Mouse (Mus musculus) left cerebral cortex, postnatal 10 days (tissue): ENCODE results near the gene Aven. TPM values are rescaled to one million over a fixed set of nuclear protein-coding genes. Genes with fewer than 3 reads are reported as not detected.

Source experiments
- DNase-seq, 2 experiments: peaks; one replicate each; pipeline ENCODE4 v3.0.0; 2021 to 2022; ENCODE audit warnings: low spot score in 2 of 2, mixed read lengths in 1 of 2; ENCODE audit errors: extremely low spot score in 1 of 2
- intact Hi-C: fragments of 180-260 bp; cut with DNase I; formaldehyde crosslinking; loops from one replicate; pipeline ENCODE4 v1.15.1; 2025
- total RNA-seq, 2 experiments: library from RNA; stranded (reverse); gene quantifications; 2 replicates each; pipeline ENCODE4 v1.2.3; 2021

The Aven gene
- total RNA-seq, 2 experiments from 2014 or later = 9.6 to 11.4 TPM

- intact Hi-C loops = no loop called here
- no peak for DNase-seq
These were observed 104.3 kb downstream of the Aven start for GRCm38 (mm10) chr2:112597064-112597463.

DNA sequence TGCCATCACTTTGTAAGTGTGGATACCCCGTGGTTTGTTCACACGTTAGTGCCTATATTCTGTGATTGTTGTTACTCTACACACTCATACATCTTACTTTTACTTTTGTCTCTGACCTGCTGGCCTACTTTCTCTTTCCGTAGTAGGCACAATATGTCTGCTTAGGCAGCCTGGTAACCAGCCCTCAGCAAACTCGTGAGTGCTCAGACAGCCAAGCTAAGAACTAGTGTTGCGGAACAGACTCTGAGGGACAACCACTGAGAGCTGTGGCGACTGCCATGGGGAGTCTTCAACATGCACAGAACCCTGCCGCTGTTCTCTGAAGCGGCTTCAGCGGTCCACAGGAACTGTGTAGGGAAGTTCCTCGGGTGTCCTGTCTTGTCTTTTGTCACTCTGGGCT lies 107.5 kb downstream of the Aven start:
- DNase-seq = no peak
- intact Hi-C loops = no loop called here

- no peak for DNase-seq
- intact Hi-C loops = no loop called here
These were observed 109.7 kb downstream of the Aven start for GRCm38 (mm10) chr2:112602487-112602886.

- intact Hi-C loops = no loop called here
- no peak for DNase-seq
These were observed 113.8 kb downstream of the Aven start for GRCm38 (mm10) chr2:112606536-112606935.

- no peak for DNase-seq
- intact Hi-C loops = no loop called here
These were observed 119.9 kb downstream of the Aven start for GRCm38 (mm10) chr2:112612628-112613027.

DNA sequence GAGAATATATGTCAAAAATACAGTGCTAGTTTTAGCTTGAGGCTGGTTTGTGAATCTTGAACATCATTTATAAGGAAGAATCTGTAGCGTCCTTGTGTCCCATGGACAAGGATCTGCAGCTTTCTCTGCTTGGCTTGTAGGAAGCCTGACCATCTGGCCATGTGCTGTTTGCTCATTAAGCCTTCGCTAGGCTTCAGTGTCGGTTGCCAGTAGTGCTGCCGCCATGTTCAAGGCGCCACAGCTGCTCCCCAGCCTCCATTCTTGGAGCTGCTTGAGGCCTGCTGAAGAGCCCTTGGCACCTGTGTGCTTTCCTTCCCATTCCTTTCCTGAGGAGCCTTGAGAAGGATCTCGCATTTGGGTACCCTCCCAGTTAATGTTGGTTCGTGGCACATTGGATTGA lies 121.6 kb downstream of the Aven start:
- intact Hi-C loops = no loop called here
- DNase-seq = no peak

DNA sequence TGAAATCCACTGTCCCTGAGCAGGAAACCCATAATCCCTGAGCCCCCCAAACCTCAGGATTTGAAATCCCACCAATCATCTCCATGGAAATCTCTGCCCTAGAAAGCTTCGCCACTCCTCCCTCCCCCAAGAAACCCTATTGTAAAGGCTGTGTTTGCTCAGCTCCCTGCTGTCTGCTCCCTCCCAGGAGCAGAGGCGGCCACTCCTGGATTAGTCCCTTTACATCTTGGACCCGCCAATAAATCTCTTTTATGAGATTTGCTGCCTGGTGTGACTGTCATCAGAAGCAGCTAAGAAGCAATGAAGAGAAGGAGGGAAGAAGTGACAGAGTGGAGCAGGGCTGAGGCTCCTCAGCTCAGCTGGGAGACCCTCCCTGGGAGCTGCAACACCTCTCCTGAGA lies 124.4 kb downstream of the Aven start:
- no peak for DNase-seq
- intact Hi-C loops = no loop called here

DNA sequence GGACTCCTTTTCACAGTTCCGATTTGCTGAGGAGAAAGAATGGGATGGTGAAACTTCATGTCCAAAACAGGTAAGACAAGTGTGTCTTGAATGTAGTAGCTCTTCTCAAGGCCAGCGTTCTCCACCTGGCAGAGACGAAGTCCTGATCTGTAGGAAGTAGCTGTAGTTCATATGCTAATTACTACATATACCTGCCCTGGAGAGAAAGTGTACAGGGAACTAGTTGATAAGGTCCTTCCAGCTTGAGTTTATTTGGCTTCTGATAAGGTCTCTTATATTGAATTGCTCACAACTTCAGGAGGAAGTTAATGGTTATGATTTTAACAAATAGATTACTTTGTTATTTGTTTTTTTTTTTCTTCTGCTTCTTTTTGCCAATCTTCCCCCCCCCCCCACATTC lies 132.4 kb downstream of the Aven start:
- intact Hi-C loops = no loop called here

GRCm38 (mm10) chr2:112630669-112631068 lies 137.9 kb downstream of the Aven start:
- intact Hi-C loops = no loop called here
- DNase-seq = no peak

More for the DNA sequence above, 132.4 kb downstream of the Aven start:
- no peak for DNase-seq

GRCm38 (mm10) chr2:112632536-112632935 lies 139.8 kb downstream of the Aven start:
- no peak for DNase-seq

DNA sequence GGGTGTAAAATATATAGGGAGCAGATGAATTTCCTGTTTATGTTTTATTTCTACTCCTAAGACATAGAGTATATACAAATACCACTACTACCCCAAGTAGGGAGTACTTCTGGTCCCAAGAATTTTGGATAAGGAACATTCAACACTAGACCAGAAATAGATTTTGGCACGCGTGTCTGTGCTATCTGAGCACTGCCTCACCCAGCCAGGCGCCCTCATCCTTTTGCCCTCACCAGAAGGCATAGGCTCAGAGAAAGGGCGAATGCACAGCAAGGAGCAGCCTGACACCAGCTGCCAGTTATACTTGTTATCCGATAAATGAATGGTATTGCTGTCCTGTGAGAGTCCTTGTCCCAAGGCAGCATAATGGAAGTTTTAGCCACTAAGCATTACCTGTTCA lies 144.4 kb downstream of the Aven start:
- no peak for DNase-seq
- intact Hi-C loops = no loop called here

More at GRCm38 (mm10) chr2:112632536-112632935, 139.8 kb downstream of the Aven start:
- intact Hi-C loops = no loop called here

GRCm38 (mm10) chr2:112653836-112654235 lies 161.1 kb downstream of the Aven start:
- DNase-seq = no peak
- intact Hi-C loops = no loop called here

DNA sequence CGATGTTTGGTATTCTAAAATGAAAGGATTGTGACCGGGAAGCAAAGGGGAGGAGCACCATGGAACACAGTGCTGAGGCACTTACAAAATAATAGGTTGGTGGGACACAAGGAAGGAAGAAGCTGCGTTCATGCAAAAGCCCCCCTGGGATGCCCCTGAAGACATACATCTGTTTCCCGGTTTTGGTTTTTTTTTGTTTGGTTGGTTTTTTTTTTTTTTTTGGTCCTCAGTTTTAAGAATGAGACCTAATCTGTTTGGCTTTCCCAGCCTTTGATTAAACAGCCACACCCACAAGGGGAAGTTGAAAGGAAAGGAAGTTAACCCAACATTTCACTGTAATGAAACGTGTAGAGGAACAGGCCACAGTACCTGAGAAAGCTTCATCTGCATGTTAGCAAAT lies 163.4 kb downstream of the Aven start:
- DNase-seq = no peak
- intact Hi-C loops = no loop called here

DNA sequence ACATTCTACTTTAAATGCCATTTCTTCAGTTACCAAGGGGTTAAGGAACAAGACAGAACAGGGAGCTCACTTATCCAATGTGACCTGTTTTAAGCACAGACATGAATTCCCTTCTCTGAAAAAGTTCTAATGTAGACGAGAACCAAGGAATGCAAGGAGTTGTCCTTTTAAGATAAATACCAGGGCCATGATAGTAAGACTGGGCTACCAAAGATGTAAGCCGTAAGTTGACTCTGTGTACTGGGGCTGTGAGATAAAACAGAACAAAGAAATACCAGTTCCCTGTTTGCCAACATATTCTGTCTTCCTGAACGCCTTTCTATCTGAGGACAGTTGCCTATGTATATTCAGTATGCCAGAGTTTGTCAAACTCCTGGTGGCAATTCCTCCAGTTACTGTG lies 176.7 kb downstream of the Aven start:
- no peak for DNase-seq
- intact Hi-C loops = no loop called here

DNA sequence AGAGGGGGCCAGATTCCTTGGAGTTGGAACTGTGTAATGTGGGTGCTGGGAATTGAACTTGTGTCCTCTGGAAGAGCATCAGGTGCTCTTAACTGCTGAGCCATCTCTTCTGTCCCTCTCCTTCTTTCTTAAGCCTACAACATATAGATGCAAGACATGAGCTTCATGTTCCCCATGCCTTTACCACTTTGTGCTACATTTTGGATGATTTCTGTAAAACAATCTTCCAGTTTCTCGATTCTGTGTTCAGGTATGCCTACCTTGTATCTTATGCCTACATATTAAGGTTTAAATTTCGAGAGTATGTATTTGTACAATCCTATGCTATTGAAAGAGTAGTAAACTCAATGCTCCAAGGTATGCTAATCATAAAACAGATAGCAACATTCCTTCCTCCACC lies 183.4 kb downstream of the Aven start:
- intact Hi-C loops = no loop called here
- DNase-seq = no peak

DNA sequence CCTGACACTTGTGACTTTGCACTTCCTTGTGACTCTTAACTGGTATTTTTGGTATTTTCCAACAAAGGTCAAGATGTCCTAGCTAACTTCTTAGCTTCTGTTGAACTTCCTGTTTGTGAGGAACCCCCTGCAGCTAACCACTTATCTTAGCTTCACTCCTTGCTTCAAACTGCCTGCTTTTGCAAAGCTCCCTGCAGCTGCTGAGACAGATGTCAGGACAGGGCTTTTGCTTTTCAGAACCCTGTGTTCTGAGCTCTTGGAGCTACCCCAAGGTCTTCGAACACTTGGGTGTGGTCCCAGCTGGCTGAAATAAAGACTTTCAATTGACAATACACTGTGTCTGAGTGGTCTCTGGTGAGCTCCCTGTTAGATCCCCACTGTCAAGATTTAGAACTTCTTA lies 184.0 kb downstream of the Aven start:
- intact Hi-C loops = no loop called here
- no peak for DNase-seq

- intact Hi-C loops = no loop called here
- no peak for DNase-seq
These were observed 184.5 kb downstream of the Aven start for GRCm38 (mm10) chr2:112677246-112677645.

- intact Hi-C loops = no loop called here
- no peak for DNase-seq
These were observed 189.1 kb downstream of the Aven start for GRCm38 (mm10) chr2:112681817-112682216.
